26 mouse cellular contexts compared by ENCODE assay signal in genomic region chr4:91244554-91244953, GRCm38 (mm10).
DNase-seq lines count a peak whose midpoint lies in the region; ATAC-seq and TF ChIP-seq lines count a peak whose summit lies in the region.
"Had no signal": no experiment of that assay in that cellular context is flagged by ENCODE, and none has a peak within 500 bp of the region (broad histone marks: within the 10 kb centered on the region; RNA-seq: fewer than 3 reads in every experiment).

No protein-coding gene starts in this region.

- no peak overlapping the region for H3K4me2 ChIP-seq in hindbrain, postnatal 0 days (ENCODE audit: low read depth, low read length)
- no peak overlapping the region for H3K4me2 ChIP-seq in hindbrain, embryonic 16.5 days (ENCODE audit: low read length)
- no peak overlapping the region for H3K4me2 ChIP-seq in forebrain, embryonic 15.5 days (replicated peaks)
- H3K4me2 ChIP-seq: embryonic facial prominence, embryonic 13.5 days; heart, embryonic 11.5 days; kidney, embryonic 15.5 days; limb, embryonic 12.5 days; liver, embryonic 15.5 days; lung, embryonic 14.5 days; neural tube, embryonic 12.5 days had no signal

- no peak for DNase-seq in frontal cortex, postnatal 14 days (ENCODE audit: low spot score in 2 of 2)
- DNase-seq in hindbrain, postnatal 0 days (ENCODE audit: low spot score): no peak
- DNase-seq in brain, adult 2 months (ENCODE audit: low read depth, low spot score): peak; percentile 59
- DNase-seq in thymus, postnatal 36 days: no peak
- DNase-seq: adrenal gland, postnatal 10 days; cerebellum, adult 11-12 months; cerebellum, adult 9-11 months; gastrocnemius, postnatal 25 days; heart, adult 18-20 months; heart, postnatal 4 days; kidney, adult 18-20 months; kidney, postnatal 36 days; layer of hippocampus, adult 9-11 months; lung, embryonic 14.5 days had no signal

- H3K9me3 ChIP-seq in hindbrain, postnatal 0 days (ENCODE audit: low read length): no peaks in the 10 kb centered on the region
- H3K9me3 ChIP-seq in hindbrain, embryonic 16.5 days (ENCODE audit: control insufficient read depth, low read length): no peaks in the 10 kb centered on the region
- no peaks in the 10 kb centered on the region for H3K9me3 ChIP-seq in forebrain, embryonic 15.5 days
- H3K9me3 ChIP-seq: embryonic facial prominence, embryonic 13.5 days; kidney, embryonic 15.5 days; limb, embryonic 12.5 days; liver, embryonic 15.5 days; midbrain, embryonic 10.5 days; neural tube, embryonic 12.5 days had no signal

- no peak overlapping the region for H3K4me3 ChIP-seq in hindbrain, postnatal 0 days (ENCODE audit: low read length)
- no peak overlapping the region for H3K4me3 ChIP-seq in hindbrain, embryonic 16.5 days (ENCODE audit: low read length)
- no peak overlapping the region for H3K4me3 ChIP-seq in forebrain, embryonic 15.5 days
- H3K4me3 ChIP-seq: embryonic facial prominence, embryonic 13.5 days; kidney, embryonic 15.5 days; limb, embryonic 12.5 days; liver, embryonic 15.5 days; midbrain, embryonic 10.5 days; neural tube, embryonic 12.5 days had no signal

- no peak overlapping the region for H3K9ac ChIP-seq in hindbrain, postnatal 0 days (replicated peaks; ENCODE audit: low read length)
- no peak overlapping the region for H3K9ac ChIP-seq in hindbrain, embryonic 16.5 days (ENCODE audit: low read depth, low read length)
- H3K9ac ChIP-seq in forebrain, embryonic 15.5 days (replicated peaks): no peak overlapping the region
- H3K9ac ChIP-seq: embryonic facial prominence, embryonic 13.5 days; kidney, embryonic 15.5 days; limb, embryonic 12.5 days; liver, embryonic 15.5 days; lung, embryonic 14.5 days; neural tube, embryonic 12.5 days had no signal

- no peaks in the 10 kb centered on the region for H3K36me3 ChIP-seq in hindbrain, postnatal 0 days (ENCODE audit: insufficient read depth, low read length)
- H3K36me3 ChIP-seq in hindbrain, embryonic 16.5 days (ENCODE audit: control insufficient read depth, insufficient read depth, low read length): no peaks in the 10 kb centered on the region
- no peaks in the 10 kb centered on the region for H3K36me3 ChIP-seq in forebrain, embryonic 15.5 days
- H3K36me3 ChIP-seq: embryonic facial prominence, embryonic 13.5 days; kidney, embryonic 15.5 days; limb, embryonic 12.5 days; liver, embryonic 15.5 days had no signal

- 79% methylated on average over 9 of the region's 9 CpGs for WGBS in hindbrain, postnatal 0 days
- 79% methylated on average over 9 of the region's 9 CpGs for WGBS in hindbrain, embryonic 16.5 days
- WGBS in forebrain, embryonic 15.5 days: 60% methylated on average over 9 of the region's 9 CpGs

- H3K27ac ChIP-seq in hindbrain, postnatal 0 days: peak overlapping the region; percentile 36; the same call in 1 of the 2 replicates
- no peak overlapping the region for H3K27ac ChIP-seq in hindbrain, embryonic 16.5 days (ENCODE audit: low read depth, low read length)
- H3K27ac ChIP-seq in forebrain, embryonic 15.5 days (replicated peaks): peak overlapping the region; percentile 77
- H3K27ac ChIP-seq: embryonic facial prominence, embryonic 13.5 days; kidney, embryonic 15.5 days; limb, embryonic 12.5 days; liver, embryonic 15.5 days; midbrain, embryonic 10.5 days; neural tube, embryonic 12.5 days had no signal

- no peaks in the 10 kb centered on the region for H3K27me3 ChIP-seq in hindbrain, postnatal 0 days (ENCODE audit: insufficient read depth, low read length)
- no peaks in the 10 kb centered on the region for H3K27me3 ChIP-seq in hindbrain, embryonic 16.5 days (replicated peaks; ENCODE audit: control insufficient read depth, insufficient read depth, low read length)
- H3K27me3 ChIP-seq in forebrain, embryonic 15.5 days: no peaks in the 10 kb centered on the region
- H3K27me3 ChIP-seq: embryonic facial prominence, embryonic 13.5 days; kidney, embryonic 15.5 days; limb, embryonic 12.5 days; liver, embryonic 15.5 days; neural tube, embryonic 12.5 days; Patski had no signal

- no peaks in the 10 kb centered on the region for H3K4me1 ChIP-seq in hindbrain, postnatal 0 days (ENCODE audit: insufficient read depth, low read length)
- H3K4me1 ChIP-seq in hindbrain, embryonic 16.5 days (ENCODE audit: control insufficient read depth, insufficient read depth, low read depth, low read length): no peaks in the 10 kb centered on the region
- H3K4me1 ChIP-seq in forebrain, embryonic 15.5 days: peaks cover 15% of the 10 kb centered on the region
- H3K4me1 ChIP-seq: kidney, embryonic 15.5 days; limb, embryonic 12.5 days; liver, embryonic 15.5 days; neural tube, embryonic 12.5 days had no signal

- TF ChIP-seq CTCF in hindbrain, postnatal 0 days (IDR thresholded peaks at IDR 0.05; ENCODE audit: low read depth): no peak

- ATAC-seq in frontal cortex, adult (ENCODE audit: low TSS enrichment): peak; percentile 66
- no peak for ATAC-seq in hindbrain, postnatal 0 days
- ATAC-seq in hindbrain, embryonic 16.5 days: no peak
- peak; percentile 56 for ATAC-seq in forebrain, embryonic 15.5 days (replicated peaks)
- ATAC-seq: midbrain, embryonic 16.5 days; Patski had no signal

Comparison
In these comparisons a context has a peak if more than half of its experiments do, and no peak if none do; other contexts are left out.
1. ATAC-seq: peak in frontal cortex, adult (single experiment) and forebrain, embryonic 15.5 days (single experiment); none in hindbrain, postnatal 0 days (single experiment) and hindbrain, embryonic 16.5 days (single experiment).